Mouse (Mus musculus): ENCODE data around the gene Cyp4x1. TPM values are rescaled to one million over a fixed set of nuclear protein-coding genes. Genes with fewer than 3 reads are reported as not detected.
A peak's percentile ranks its signal among the peaks of the same experiment; 100 is the strongest.

The Cyp4x1 gene
- total RNA-seq, 1 experiment from 2014 or later = not detected

DNA sequence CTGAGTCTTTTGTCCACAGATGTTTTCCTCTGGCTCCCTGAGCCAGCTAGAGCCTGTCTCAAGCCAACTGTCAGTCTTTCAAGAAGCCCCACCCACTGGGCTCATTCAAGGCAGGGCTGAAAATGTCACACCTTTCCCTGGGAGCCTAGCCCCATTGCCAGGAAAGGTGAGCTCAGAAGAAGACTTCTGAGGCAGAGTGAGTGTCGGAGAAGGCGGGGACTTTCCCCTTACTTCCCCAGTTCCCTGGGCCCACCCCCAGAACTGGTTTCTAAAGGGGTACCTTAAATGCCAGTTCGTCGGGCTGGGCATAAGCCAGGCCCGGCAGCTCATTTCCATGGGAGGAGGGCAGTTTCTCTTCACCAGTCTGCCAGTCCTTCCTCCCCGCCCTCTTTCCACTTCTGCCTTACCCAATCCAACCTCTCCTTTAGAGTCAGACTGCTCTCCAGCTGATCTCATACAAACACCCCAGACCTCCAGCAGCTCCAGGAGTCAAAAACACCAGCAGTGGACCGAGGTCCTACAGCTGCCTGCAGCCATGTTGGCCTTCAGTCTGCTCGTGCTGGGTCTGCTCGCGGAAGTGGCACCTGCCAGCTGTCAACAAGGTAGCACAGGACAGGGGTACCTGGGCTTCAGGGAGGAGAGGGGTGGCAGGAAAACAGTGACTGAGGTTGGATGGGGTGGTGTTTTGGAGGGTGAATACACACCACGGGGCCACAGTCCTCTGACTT, 45.3 kb downstream of the Cyp4x1 start, which contains the start of gene Pdzk1ip1:
Pdzk1ip1 (plus strand) TSS at position 98 of the 728 bp plus-strand sequence.
- no peak for DNase-seq

DNA sequence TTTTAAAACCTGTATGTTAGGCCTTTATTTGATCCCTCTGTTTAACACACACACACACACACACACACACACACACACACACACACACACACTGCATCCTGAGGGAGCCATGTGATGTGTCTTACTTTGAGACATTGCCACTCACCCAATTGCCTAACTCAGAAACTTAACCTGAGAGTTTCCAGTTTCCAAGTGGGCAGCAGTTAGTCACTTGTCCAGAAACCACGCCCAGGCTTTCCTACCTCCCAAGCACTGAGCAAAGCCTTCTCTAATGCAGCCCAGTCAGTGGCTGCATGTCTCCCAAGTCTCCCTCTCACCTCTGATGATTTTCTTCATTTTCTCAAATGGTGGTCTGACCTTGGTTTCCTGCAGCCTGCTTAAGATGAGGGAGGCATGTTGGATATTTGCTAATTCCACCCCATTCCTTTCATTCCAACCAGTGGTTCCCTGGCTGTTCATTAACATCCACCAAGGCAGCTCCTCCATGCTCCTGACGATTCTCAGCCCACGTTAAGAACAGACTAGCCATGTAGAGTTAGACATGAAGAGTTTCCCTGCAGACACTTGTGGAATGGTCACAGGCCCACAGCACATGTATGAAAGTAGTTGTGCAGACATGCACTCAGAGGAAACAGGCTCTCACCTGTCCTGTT, 47.2 kb downstream of the Cyp4x1 start:
- DNase-seq = no peak

DNA sequence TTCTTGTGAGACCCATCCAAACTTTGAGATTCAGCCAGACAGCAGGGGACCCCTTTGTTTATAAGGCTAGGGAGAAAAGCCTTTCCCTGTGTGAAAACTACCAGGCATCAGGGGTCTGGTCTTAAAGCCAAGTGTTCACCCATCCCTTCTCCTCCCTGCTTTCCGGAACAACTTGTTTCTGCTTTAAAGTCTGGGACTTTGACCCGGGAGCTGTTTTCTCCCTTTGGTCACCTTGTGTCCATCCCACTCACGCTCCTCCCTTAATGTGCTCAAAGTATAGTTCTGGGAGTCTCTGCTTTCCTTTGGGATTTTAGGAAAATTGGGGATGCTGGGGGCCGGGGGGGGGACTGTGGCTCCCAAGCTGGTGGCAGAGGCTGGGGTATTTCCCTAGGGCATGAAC, 47.8 kb downstream of the Cyp4x1 start:
- DNase-seq = no peak

DNA sequence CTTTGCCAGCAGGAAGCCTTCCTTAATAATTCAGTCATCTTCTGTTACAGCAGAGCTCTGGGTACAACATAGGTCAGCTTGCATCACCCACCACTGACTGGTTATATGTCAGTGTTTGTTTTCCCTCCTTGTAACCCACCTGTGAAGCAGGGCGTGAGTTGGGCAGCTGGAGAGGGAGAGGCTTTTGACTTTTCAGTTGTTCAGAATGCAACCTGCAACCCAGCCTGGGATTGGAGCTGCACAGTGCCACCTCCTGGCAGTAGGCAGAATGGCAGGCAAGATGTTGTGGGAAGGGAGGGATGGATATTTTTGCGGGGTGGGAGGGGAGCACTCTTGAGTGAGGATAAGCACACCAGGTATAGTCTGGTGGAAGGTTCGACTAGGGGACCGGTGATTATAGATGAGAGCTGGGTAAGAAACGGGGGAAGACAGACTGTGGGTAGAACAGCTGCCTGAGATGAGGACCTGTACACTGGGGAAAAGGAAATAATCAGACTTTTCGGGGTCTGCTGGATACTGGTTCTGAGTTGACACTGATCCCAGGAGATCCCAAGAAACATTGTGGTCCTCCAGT, 48.5 kb downstream of the Cyp4x1 start:
- peak; percentile 74 for DNase-seq

DNA sequence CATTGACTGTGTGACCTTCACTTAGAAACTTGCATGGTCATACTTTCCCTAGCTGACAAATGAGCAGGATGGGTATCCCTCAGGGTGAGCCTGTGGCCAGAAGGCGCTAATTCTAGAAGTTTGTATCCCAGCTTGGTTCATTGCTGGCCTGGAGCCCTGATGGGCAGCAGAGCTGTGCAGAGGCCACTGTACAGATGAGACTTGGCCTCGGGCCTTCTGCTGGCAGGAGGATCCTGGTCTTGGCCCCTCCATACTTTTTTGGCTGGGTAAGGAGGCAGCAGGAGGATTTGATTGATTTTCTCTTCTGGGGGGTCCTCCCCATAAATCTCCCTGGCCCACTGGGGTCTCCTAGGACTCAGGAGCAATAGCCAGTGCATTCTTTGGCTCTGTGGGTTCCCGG, 51.0 kb downstream of the Cyp4x1 start:
- DNase-seq = no peak

DNA sequence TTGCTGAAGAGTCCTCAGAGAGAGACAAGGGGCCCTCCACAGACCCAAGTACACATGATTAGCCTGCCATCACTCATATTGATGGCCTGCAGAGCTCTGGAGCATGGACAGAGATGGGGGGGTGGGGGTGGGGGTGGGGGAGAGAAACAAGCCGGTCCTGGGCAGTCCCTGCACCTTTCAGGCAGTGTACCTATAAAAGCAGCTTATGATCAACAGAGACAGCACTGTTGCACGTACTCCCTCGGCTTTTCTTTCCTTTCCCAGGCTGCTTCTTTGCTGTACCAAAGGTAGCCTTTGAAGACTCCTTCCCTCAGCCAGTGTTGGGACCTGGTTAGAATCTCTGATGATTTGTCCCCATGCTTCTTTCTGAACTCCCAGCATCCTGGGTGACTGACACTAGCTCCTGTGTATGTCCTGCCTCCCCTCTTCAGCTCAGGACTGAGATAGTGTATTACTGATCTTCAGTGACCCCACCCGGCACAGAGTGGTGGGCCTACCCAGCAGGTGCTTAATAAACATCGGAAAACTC, 54.2 kb downstream of the Cyp4x1 start:
- no peak for DNase-seq

DNA sequence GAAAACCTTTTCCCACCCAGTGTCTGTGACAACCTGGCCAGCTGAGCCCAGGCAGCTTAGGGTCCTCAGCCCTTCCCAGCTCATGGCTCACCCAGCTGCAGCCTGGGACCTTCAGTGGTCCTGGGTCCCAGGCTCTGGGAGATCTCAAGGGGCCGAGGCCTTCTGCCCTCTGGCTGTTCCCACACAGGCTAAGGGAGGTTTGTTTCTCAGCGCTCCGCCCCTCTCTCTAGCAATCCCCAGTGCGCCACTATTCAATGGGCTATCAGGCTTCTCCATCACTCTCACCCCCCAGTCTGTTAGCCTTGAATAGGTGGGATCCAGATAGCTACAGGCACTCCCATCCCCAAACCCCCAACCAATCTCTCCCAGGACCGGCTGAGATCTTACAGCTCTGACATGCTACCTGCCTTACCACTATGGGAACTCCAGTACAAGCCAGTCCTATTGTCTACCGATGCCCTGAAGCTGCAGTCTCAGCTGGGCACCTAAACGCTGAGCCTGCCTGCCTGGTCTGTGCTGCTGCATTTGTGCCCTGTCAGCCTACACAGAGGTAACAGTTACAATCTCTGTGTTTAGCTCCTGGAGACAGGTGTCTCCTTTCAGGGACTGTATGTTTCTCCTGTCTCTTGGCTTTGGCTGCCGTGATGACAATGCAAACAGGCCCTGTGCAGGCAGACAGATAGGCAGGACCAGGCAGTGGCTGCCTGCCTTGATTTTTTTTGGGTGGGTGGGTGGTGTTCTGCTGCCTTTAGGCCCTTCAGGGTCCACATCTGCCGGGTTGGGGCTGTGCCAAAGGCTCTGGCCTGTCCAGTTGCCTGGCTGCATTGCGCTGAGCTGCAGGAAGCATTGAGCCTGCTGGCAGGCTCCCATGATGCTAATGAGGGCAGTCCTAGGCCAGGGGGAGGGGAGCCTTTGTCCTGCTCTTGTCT, 54.9 kb downstream of the Cyp4x1 start:
- DNase-seq = peak; percentile 61

DNA sequence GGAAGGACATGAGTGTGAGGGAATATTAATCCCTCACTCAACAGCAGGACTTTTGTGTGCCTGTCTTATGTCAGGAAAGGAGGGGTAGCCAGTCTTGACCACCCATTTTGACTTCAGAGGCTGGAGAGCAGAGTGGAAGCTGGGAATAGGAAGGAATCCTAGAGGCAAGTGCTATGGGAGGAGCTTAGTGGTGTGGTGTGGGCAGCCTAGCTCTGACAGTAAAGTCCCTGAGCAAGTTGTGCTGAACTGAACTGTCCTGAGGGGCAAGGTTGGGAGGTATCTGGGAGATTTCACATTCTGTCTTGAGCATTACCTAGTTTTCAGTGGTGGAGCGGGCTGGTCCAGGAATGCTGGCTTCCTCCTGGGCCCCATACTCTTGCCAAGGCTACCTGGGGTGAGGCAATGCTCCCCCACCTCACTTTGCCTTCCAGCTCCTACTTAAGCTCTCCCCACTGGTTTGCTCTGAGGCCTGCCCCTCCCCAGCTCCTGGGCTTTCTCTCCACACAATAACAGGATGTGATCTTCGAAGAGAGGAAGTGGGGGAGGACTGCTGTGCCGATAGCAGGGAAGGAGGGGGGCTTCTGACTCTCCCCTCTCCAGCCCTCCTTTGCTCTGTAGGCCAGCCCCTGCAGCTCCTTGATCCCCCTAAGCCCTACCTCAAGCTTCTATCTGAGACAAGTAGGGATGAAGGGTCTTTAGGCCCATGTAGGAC, 58.7 kb downstream of the Cyp4x1 start:
- DNase-seq = peak; percentile 38

DNA sequence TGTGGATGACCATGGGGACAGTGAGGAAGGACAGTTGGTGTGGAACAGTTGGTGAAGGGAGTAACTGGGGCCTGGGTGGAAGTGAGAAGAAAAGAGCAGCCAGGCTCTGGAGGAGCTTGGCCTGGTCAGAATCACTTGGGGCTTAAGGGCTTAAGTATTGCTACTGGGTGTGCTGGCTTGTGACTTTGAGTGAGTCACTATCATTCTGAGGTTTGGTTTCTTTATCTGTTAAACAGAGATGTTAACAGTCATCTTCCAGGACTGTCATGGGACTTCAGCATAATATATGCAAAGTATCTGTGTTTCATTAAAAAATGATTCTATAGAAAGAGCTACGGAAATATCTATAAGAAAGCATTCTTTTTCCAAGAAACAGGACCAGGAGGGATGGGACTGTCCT, 59.3 kb downstream of the Cyp4x1 start:
- no peak for DNase-seq

DNA sequence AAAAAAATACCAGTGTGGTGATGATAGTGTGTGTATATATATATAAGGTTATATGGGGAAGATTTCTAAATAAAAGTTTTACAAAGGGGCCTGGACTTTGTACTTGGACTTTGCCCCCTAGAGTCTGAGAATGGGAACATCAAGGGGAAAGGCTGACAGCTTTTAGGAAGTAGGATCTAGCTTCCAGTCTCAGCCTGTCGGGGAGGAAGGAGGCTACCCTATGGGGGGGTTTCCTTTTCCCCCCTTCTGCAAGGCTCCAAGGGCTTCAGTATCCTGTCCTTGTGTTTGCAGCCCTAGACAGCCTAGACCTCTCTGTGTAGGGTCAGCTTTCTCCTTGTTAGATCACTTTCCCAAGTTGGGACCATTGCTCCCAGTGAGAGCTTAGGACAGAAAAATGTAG, 62.4 kb downstream of the Cyp4x1 start:
- DNase-seq = no peak

DNA sequence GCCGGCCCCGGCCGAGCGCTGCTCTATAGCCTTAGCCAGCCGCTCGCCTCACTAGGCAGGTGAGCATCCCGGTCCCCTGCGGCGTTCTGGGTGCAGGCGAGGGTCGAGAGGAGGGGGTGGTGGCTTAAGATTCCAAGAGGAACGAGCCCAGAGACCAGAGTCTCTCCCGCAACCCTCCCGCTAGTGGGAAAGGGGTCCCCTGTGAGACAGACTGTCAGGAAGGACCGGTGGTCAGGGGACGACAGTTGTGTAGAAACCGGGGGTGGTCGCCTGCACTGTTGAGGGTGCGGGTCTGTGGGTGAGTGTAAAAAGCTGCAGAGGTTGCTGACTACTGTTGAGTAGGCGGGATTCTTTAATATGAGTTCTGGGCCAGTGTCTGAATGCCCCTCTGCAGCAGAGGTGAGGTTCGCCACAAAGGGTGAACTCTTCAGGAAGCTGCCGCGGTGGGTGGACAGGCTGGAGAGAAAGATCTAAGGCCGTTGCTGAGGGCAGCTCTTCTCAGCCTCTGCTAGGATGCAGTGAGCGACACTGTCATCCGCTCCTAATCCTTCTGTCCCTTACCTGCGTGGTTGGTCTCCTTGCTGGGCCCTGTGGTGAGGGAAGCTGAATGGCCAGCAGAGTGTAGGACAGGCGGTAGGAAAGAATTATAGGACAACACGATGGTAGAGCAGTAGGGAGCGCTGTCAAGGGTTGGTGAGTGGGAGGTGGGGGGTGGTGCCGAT, 70.4 kb downstream of the Cyp4x1 start:
- no peak for DNase-seq

DNA sequence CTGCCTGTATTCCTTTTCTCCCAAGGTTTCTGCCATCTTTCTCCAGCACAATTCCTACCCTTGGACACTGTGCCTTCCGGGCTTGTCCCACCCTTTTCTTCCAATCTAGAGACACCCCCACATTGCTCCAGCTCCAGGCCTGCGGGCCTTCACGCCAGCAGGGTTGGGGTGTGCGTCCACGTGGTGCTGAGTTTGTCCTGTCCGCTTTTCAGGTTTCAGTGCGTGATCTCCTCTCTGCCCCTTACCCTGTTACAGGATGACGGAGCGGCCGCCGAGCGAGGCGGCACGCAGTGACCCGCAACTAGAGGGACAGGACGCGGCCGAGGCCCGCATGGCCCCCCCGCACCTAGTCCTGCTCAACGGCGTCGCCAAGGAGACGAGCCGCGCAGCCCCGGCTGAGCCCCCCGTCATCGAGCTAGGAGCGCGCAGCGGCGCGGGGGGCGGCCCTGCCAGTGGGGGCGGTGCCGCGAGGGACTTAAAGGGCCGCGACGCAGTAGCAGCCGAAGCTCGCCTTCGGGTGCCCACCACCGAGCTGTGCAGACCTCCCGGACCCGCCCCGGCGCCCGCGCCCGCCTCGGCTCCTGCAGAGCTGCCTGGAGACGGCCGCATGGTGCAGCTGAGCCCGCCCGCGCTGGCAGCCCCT, 71.1 kb downstream of the Cyp4x1 start:
- DNase-seq = peak; percentile 59

DNA sequence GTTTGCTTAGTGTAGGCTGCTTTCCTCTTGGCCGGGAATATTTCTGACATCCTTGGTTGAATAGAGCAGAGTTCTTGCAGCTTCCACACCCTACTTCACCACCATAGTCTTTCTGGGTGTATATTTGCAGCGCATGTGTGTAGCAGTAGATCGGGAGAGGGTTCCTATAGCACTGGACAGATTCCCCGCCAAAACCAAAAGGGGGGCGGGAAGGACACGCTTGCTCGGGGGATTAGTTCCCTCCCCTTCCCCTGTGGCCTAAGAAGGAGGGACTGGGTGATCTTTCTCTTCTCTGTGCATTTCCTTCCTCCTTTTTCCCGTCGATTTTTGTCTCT, 71.6 kb downstream of the Cyp4x1 start:
- DNase-seq = no peak

DNA sequence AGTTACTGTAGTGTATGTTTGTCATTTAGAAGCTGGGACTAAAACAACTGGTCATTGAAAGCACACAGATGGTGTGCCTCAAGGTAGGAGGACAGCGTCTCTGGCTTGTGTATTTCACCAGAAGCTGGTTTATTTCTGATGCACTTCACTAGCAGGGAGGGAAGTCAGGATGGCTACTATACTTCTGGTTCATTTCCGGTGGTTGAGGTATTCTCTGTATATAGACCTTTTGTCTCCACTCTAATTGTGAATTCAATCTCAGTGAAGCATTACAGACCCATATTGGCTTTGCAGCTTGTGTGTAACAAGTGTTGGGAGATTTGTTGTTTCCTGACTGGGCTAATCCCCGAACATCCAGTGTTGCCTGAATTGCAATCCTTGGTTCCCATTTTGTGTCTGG, 73.3 kb downstream of the Cyp4x1 start:
- DNase-seq = no peak

DNA sequence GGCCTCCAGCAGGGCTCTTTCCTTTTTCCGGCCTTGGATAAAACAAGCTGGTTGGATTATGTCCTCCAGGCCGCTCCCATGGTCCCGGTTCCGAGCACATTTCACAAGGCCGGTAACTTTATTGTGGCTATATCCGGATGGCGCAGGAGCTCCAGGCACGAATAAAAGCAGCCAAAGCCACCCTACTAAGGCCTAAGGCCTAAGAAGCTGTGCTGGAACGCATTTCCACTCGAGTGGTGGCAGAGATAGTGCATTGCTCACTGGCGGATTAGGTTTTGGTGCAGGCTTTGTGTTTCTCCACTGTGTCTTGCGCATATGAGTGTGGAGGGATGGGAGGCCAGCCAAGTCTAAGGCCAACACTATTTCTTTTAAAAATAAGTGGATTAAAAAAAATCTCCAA, 74.2 kb downstream of the Cyp4x1 start:
- no peak for DNase-seq

DNA sequence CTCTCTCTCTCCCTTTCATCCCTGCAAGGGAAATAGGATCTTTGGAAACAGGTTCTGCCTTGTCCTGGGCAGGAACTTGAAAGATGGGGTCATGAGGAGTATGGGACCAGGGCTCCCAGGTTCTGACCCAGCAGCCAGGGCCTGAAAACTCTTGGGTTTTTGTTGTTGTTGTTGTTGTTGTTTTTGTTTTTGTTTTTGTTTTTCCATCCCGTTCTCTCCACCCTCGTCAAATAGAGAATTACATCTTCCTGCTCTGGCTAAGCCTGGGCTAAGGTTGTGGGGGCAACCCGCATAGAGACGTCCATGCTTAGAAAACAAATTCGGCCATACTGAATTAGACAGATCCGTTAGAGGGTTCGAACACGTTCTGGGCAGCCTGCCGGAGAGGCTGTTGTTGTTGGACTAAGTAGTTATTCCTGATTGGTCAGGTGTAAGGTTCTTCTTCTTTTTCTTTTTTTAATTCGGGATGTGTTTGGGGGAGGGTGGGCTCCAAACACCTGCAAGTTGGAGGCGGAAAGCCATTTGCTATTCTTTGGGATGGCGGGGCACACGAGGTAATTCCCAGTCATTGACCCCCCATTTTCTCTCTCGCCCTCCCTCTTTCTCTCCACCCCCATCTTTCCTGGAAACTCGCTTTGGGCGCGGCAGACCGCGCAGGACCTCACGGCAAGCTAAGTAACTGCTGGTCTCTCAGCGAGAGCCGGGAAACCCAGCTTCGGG, 75.0 kb downstream of the Cyp4x1 start:
- DNase-seq = no peak

DNA sequence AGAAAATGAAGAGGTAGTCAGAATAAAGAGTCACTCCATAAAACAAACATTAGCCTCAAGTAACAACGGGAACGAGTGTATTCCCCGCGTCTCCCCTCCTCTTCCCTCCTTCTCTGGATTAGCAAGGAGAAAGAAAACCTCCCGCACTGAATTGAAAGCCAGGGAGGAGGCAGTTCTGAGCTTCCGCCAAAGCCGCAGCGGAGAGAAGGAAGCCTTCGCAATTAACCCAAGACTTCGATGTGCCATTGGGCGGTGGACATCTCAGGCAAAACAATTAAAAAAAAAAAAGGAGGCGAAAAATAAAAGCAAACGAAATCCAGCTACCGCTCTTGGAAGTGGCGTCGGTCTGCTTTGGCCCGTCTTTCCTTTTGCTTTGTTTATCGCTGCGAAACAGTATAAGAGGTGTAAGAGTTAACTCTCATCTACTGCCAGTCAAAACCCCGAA, 75.7 kb downstream of the Cyp4x1 start:
- peak; percentile 30 for DNase-seq

DNA sequence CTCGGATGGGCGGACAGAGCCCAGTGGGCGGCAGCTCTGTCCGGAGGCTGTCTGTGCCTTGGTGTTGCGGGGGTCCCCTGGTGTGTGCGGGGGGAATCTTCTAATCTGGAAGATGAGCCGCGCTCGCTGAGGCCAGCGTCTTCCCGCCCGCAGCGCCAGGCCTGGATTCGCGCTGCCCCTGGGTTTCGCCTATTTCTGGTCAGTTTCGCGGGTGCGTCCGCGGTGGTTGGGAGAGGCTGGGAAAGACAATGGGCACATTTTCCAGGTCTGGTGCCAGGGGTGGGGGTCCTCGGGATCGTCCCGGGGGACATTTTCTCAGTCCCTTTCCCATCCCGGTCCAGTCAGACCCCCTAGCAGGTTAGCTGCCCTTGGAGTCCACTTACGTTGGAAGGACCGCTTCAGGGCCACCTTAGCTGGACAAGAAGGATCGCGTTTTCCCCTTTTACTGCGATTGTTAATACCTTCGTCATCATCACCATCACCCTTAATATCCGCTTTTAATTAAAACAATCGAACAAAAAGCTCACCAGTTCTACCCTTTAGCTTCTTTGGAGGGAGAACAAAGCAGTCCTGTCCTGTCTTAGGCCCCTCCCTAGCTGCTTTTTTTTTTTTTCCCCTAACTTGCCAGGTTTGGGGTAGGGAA, 76.3 kb downstream of the Cyp4x1 start:
- no peak for DNase-seq
